Mouse (Mus musculus) embryonic facial prominence, embryonic 15.5 days (tissue): ENCODE measurements around the gene Bhlhe40. TPM values are rescaled to one million over a fixed set of nuclear protein-coding genes. Genes with fewer than 3 reads are reported as not detected.

Source experiments
- ATAC-seq: fragments of 200-750 bp; cut with Nextera tagmentation; 2 replicates; pipeline ENCODE4 v1.8.0; 2017; ENCODE audit warnings: low read depth, moderate TSS enrichment; ENCODE audit not compliant: insufficient number of reproducible peaks, low FRiP score, low TSS enrichment
- H3K27ac ChIP-seq: fragments of 300-500 bp; sonication (generic); replicated peaks from 2 replicates; pipeline ENCODE4 v1.5.1; 2015; ENCODE audit warnings: mild to moderate bottlenecking, inconsistent platforms
- H3K27me3 ChIP-seq: fragments of 300-500 bp; sonication (generic); 2 replicates; pipeline ENCODE4 v1.6.1; 2015; ENCODE audit warnings: inconsistent platforms
- H3K36me3 ChIP-seq: fragments of 300-500 bp; sonication (generic); 2 replicates; pipeline ENCODE4 v1.6.1; 2015; ENCODE audit warnings: mild to moderate bottlenecking, inconsistent platforms
- H3K4me1 ChIP-seq: fragments of 300-500 bp; sonication (generic); 2 replicates; pipeline ENCODE4 v1.6.1; 2015; ENCODE audit warnings: inconsistent platforms
- H3K4me2 ChIP-seq: fragments of 300-500 bp; sonication (generic); replicated peaks from 2 replicates; pipeline ENCODE4 v1.6.1; 2015; ENCODE audit warnings: mild to moderate bottlenecking, inconsistent platforms
- H3K4me3 ChIP-seq: fragments of 300-500 bp; sonication (generic); replicated peaks from 2 replicates; pipeline ENCODE4 v1.5.1; 2015; ENCODE audit warnings: mild to moderate bottlenecking, inconsistent platforms
- H3K9ac ChIP-seq: fragments of 300-500 bp; sonication (generic); 2 replicates; pipeline ENCODE4 v1.6.1; 2015; ENCODE audit warnings: inconsistent platforms
- H3K9me3 ChIP-seq: fragments of 300-500 bp; sonication (generic); replicated peaks from 2 replicates; pipeline ENCODE4 v1.6.1; 2016; ENCODE audit warnings: inconsistent platforms
- WGBS: fragments of 180-500 bp; shearing (Covaris S2); methylation state at CpG from one replicate; pipeline ENCODE4 v1.1.7; 2015; 5-methylcytosine and 5-hydroxymethylcytosine counted together
- polyA plus RNA-seq: library from polyadenylated mRNA; unstranded; fragments of >200 nt; fragmentation: Nextera tagmentation; extraction: Ambion mirVana; gene quantifications from 2 replicates; pipeline ENCODE4 v1.2.1, GENCODE M21; 2015

Gene Bhlhe40
- polyA plus RNA-seq, 1 experiment from 2014 or later, result 27.4 TPM

- Histone ChIP-seq H3K9ac (no peak overlapping the region), H3K4me2 (peak overlapping the region; percentile 95), H3K36me3 (peaks cover 11% of the 10 kb centered on the region; the same call in 1 of the 2 replicates), H3K4me3 (peak overlapping the region; percentile 11), H3K27ac (no peak overlapping the region), H3K9me3 (no peaks in the 10 kb centered on the region), H3K27me3 (no peaks in the 10 kb centered on the region), H3K4me1 (peaks cover 57% of the 10 kb centered on the region)
- ATAC-seq, result no peak
- 75% methylated on average over 8 of the region's 8 CpGs for WGBS
These were observed 3.1 kb downstream of the Bhlhe40 start for GRCm38 (mm10) chr6:108663241-108664194.

- Histone ChIP-seq H3K4me3 (no peak overlapping the region), H3K27me3 (no peaks in the 10 kb centered on the region), H3K4me1 (peaks cover 58% of the 10 kb centered on the region), H3K27ac (no peak overlapping the region), H3K36me3 (peaks cover 11% of the 10 kb centered on the region; the same call in 1 of the 2 replicates), H3K9me3 (no peaks in the 10 kb centered on the region), H3K9ac (no peak overlapping the region), H3K4me2 (no peak overlapping the region)
- ATAC-seq, result no peak
- 80% methylated on average over 24 of the region's 24 CpGs for WGBS
These were observed 4.2 kb downstream of the Bhlhe40 start for GRCm38 (mm10) chr6:108664533-108665150.

DNA sequence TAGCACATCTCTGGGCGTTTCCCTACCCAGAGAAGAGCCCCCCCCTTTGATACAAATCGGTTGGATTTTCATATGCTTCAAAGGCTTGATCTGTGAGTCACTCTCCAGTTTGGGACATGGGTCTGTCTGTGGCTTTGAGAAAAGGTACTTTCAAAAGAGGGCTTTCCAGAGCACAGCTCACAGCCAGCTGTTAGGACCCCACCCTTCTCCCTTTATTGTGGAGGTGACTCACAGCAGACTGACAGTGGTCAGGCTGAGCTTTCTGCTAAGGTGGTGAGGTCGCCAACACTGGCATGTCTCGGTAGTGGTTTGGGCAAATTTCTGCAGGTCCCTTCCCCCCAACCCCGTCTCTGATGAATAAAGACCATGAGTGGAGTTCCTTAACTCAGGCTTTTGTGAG is 5.2 kb downstream of the Bhlhe40 start:
- no peak overlapping the region for H3K4me2 ChIP-seq
- peaks cover 11% of the 10 kb centered on the region; the same call in 1 of the 2 replicates for H3K36me3 ChIP-seq
- no peak overlapping the region for H3K4me3 ChIP-seq
- no peaks in the 10 kb centered on the region for H3K27me3 ChIP-seq
- WGBS, result 64% methylated on average over 5 of the region's 5 CpGs
- no peak for ATAC-seq
- H3K27ac ChIP-seq, result no peak overlapping the region
- no peak overlapping the region for H3K9ac ChIP-seq
- no peaks in the 10 kb centered on the region for H3K9me3 ChIP-seq
- H3K4me1 ChIP-seq, result peaks cover 57% of the 10 kb centered on the region

GRCm38 (mm10) chr6:108666648-108667488 is 6.4 kb downstream of the Bhlhe40 start:
- H3K27me3 ChIP-seq, result no peaks in the 10 kb centered on the region
- H3K9ac ChIP-seq, result no peak overlapping the region
- WGBS, result 83% methylated on average over 12 of the region's 12 CpGs
- peaks cover 11% of the 10 kb centered on the region; the same call in 1 of the 2 replicates for H3K36me3 ChIP-seq
- peak overlapping the region; percentile 80; the same call in 1 of the 2 replicates for H3K27ac ChIP-seq
- peaks cover 46% of the 10 kb centered on the region for H3K4me1 ChIP-seq
- H3K9me3 ChIP-seq, result no peaks in the 10 kb centered on the region
- no peak for ATAC-seq
- H3K4me2 ChIP-seq, result no peak overlapping the region
- no peak overlapping the region for H3K4me3 ChIP-seq

- peaks cover 38% of the 10 kb centered on the region for H3K4me1 ChIP-seq
- H3K27me3 ChIP-seq, result no peaks in the 10 kb centered on the region
- ATAC-seq, result no peak
- H3K27ac ChIP-seq, result peak overlapping the region; percentile 80
- WGBS, result 28% methylated on average over 6 of the region's 6 CpGs
- H3K4me3 ChIP-seq, result no peak overlapping the region
- H3K9ac ChIP-seq, result no peak overlapping the region
- H3K36me3 ChIP-seq, result peaks cover 11% of the 10 kb centered on the region; the same call in 1 of the 2 replicates
- no peaks in the 10 kb centered on the region for H3K9me3 ChIP-seq
- 0 out of 2 replicates have a peak overlapping the region, but pooled peaks have one; percentile 65 for H3K4me2 ChIP-seq
These were observed 7.2 kb downstream of the Bhlhe40 start for GRCm38 (mm10) chr6:108667599-108668021.

DNA sequence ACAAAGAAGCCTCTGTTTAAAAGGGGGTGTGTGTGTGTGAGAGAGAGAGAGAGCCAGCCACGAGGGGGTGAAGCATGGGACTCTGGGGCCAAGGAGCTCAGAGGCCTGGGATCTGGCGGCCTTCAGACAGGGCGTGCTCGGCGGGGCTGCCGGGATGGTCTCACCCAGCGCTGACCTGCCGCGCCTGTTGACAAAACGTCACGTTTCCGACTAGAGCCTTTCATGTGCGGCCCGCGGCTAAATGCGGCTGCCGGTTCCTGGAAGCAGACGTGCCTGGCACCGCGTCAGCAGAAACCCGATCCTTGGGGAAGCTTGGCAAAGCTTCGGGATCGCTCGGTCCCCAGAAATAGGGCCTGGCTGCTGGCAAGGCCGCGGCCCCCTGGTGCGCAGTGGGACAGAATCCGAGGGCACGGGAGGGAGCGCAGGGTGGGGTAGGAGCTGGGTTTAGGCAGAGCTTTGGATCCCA is 7.9 kb downstream of the Bhlhe40 start:
- no peak overlapping the region for H3K9ac ChIP-seq
- no peaks in the 10 kb centered on the region for H3K9me3 ChIP-seq
- H3K27ac ChIP-seq, result peak overlapping the region; percentile 80
- H3K27me3 ChIP-seq, result no peaks in the 10 kb centered on the region
- peak overlapping the region; percentile 65 for H3K4me2 ChIP-seq
- peaks cover 11% of the 10 kb centered on the region; the same call in 1 of the 2 replicates for H3K36me3 ChIP-seq
- peaks cover 31% of the 10 kb centered on the region for H3K4me1 ChIP-seq
- under 1% methylated on average over 30 of the region's 30 CpGs for WGBS
- ATAC-seq, result peak; percentile 93
- H3K4me3 ChIP-seq, result peak overlapping the region; percentile 35

- Histone ChIP-seq H3K4me2 (no peak overlapping the region), H3K4me3 (no peak overlapping the region), H3K9me3 (no peaks in the 10 kb centered on the region), H3K4me1 (peaks cover 21% of the 10 kb centered on the region), H3K27ac (no peak overlapping the region), H3K36me3 (0 out of 2 replicates have a peak, but pooled peaks cover 1% of the 10 kb centered on the region), H3K9ac (no peak overlapping the region), H3K27me3 (no peaks in the 10 kb centered on the region)
- 89% methylated on average over 3 of the region's 3 CpGs for WGBS
- ATAC-seq, result no peak
These were observed 9.8 kb downstream of the Bhlhe40 start for GRCm38 (mm10) chr6:108670276-108670675.

DNA sequence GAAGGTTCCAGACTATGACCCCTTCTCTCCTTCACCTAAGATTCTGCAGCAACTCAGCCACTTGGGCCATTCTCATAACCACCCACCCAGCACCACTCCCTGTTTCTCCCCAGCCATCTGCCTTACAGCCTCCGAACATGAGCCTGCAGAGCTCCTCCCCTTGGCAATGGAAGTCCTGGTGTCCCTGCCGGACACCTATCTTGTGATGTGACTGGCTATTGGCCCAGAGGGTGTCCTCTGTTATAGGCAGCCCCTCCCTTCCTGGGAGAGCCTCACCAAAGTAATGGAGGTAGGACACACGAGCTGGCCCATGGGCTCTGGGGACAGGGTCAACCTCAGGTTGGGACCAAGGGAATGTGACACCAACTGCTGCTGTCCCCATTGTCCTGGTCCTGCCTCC is 10.4 kb downstream of the Bhlhe40 start:
- 61% methylated on average over 3 of the region's 3 CpGs for WGBS
- no peaks in the 10 kb centered on the region for H3K27me3 ChIP-seq
- no peaks in the 10 kb centered on the region for H3K36me3 ChIP-seq
- H3K4me2 ChIP-seq, result no peak overlapping the region
- H3K27ac ChIP-seq, result no peak overlapping the region
- ATAC-seq, result no peak
- no peak overlapping the region for H3K9ac ChIP-seq
- no peak overlapping the region for H3K4me3 ChIP-seq
- H3K4me1 ChIP-seq, result peaks cover 21% of the 10 kb centered on the region
- no peaks in the 10 kb centered on the region for H3K9me3 ChIP-seq

DNA sequence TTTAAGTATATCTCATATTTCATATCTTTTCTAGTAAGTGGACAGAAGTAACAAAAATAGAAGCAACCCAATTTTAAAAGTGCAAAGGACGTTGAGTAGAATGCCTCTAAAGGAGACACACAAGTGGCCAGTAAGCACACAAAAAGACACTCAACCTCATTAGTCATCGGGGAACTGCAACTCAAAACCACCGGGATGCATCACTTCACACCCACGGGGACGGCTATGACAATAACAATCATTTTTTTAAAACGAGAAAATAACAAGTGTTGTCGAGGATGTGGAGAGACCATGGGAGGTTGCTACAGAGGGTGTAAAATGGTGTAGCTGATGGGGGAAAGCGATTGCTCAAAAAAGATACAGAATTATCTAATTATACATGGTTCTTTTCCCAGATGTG is 11.7 kb downstream of the Bhlhe40 start:
- H3K4me3 ChIP-seq, result no peak overlapping the region
- H3K36me3 ChIP-seq, result no peaks in the 10 kb centered on the region
- WGBS, result 75% methylated on average over 8 of the region's 8 CpGs
- H3K27me3 ChIP-seq, result no peaks in the 10 kb centered on the region
- ATAC-seq, result no peak
- H3K9ac ChIP-seq, result no peak overlapping the region
- no peaks in the 10 kb centered on the region for H3K9me3 ChIP-seq
- peaks cover 19% of the 10 kb centered on the region for H3K4me1 ChIP-seq
- H3K4me2 ChIP-seq, result no peak overlapping the region
- H3K27ac ChIP-seq, result no peak overlapping the region

DNA sequence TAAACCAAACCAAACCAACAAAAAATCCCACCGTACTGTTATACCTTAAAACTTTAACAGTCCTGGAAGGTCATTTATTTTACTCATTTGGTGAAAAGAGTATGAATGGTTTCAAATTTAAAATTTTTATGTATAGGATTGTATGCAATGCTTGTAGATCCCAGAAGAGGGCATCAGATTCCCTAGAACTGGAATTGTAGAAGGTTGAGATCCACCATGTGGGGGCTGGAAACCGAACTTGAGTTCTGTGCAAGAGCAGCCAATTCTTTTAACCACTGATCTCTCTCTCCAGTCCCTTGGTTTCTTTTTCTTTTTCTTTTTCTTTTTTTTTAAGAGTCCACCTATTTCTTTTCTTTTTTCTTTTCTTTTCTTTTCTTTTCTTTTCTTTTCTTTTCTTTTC is 13.8 kb downstream of the Bhlhe40 start:
- 87% methylated on average over 2 of the region's 2 CpGs for WGBS
- no peak for ATAC-seq
- Histone ChIP-seq H3K9ac (no peak overlapping the region), H3K27ac (no peak overlapping the region), H3K9me3 (no peaks in the 10 kb centered on the region), H3K36me3 (no peaks in the 10 kb centered on the region), H3K27me3 (no peaks in the 10 kb centered on the region), H3K4me1 (no peaks in the 10 kb centered on the region), H3K4me2 (no peak overlapping the region), H3K4me3 (no peak overlapping the region)
